Mouse (Mus musculus): ENCODE measurements around the gene Btbd7.

Gene Btbd7

GRCm38 (mm10) chr12:102730798-102731619 is 147.3 kb downstream of the Btbd7 start:
- DNase-seq (ENCODE audit: low read depth, low spot score): no peak

Measured in CD4-positive helper T cell, adult 2 months (primary cell).